Mouse (Mus musculus) myocyte (in vitro differentiated cells): ENCODE results near the gene Epb41l2.

ENCODE experiments used
- POLR2A ChIP-seq: IDR thresholded peaks from one replicate; pipeline ENCODE4 v1.6.1; 2011; ENCODE audit warnings: low read depth, mild to moderate bottlenecking, control low read depth, moderate library complexity; ENCODE audit not compliant: insufficient read length
- POLR2AphosphoS2 ChIP-seq: IDR thresholded peaks from one replicate; pipeline ENCODE4 v1.6.1; 2011; ENCODE audit warnings: low read depth, control low read depth; ENCODE audit not compliant: insufficient read length

DNA sequence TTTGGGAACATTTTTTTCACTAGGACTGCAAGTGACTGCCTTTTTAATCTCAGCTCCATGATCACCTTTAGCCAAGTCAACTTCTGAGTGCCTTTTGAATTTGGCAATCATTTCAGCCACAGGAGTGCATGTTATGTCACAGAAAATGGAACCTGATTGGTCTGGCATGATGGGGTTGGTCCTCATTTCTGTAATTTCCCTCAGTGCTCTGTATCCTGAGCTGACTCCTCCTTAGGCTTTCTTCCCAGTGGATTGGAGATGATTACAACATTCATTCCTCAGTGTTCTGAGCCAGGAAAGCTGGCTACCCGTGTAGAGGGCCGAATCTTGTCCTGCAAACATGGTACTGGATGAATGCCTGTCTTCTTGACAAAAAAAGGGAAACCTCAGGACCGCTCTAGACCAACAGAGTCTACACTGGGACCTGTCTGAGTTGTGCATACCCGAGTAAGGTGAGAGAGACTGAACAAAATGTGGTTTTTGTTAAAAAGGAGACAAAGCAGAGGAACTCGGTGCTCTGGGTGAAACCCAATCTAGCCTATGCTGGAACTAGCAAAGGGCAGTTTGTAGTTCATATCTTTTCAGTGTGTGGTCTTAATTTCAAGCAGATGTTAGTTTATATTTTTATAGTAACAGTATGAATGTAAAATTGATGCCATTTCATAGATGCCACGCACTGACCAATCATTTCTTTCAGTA is 77.3 kb downstream of the Epb41l2 start:
- no peak for TF ChIP-seq POLR2AphosphoS2
- TF ChIP-seq POLR2A = no peak
